Mouse (Mus musculus): ENCODE results near the gene Vamp5. TPM values are rescaled to one million over a fixed set of nuclear protein-coding genes. Genes with fewer than 3 reads are reported as not detected.

Vamp5 gene
- polyA plus RNA-seq, 1 experiment from 2014 or later, result 181 TPM

DNA sequence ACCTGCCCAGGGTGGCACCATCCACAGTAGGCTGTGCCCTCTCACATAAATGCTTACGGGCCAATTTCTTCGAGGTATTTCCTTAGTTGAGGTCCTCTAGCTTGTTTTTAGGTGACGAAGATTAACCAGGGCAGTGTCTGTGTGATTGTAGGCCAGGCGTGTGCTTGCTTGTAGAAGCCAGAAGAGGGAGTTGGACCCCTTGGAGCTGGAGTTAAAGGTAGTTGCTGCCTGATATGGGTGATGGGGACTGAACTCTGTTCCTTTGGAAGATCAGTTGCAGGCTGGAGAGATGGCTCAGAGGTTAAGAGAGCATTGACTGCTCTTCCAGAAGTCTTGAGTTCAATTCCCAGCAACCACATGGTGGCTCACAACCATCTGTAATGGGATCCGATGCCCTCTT is 34.9 kb upstream of the Vamp5 start:
- Histone ChIP-seq H3K4me3 (ENCODE audit: low read depth, low read length) (peak overlapping the region; percentile 79), H3K9ac (ENCODE audit: low read depth, low read length) (peak overlapping the region; percentile 86), H3K4me1 (replicated peaks; ENCODE audit: control insufficient read depth, insufficient read depth, low read length) (peaks cover 30% of the 10 kb centered on the region), H3K27ac (ENCODE audit: low read depth, low read length) (no peak overlapping the region), H3K4me2 (peak overlapping the region; percentile 81), H3K27me3 (replicated peaks; ENCODE audit: control insufficient read depth, insufficient read depth, low read length) (no peaks in the 10 kb centered on the region), H3K36me3 (ENCODE audit: control insufficient read depth, insufficient read depth, low read length) (peaks cover 11% of the 10 kb centered on the region), H3K9me3 (ENCODE audit: control insufficient read depth, low read length) (no peaks in the 10 kb centered on the region)
- DNase-seq (ENCODE audit: low spot score) (no peak), ATAC-seq (replicated peaks; ENCODE audit: low FRiP score) (no peak)
- WGBS, result 74% methylated on average over 5 of the region's 5 CpGs

DNA sequence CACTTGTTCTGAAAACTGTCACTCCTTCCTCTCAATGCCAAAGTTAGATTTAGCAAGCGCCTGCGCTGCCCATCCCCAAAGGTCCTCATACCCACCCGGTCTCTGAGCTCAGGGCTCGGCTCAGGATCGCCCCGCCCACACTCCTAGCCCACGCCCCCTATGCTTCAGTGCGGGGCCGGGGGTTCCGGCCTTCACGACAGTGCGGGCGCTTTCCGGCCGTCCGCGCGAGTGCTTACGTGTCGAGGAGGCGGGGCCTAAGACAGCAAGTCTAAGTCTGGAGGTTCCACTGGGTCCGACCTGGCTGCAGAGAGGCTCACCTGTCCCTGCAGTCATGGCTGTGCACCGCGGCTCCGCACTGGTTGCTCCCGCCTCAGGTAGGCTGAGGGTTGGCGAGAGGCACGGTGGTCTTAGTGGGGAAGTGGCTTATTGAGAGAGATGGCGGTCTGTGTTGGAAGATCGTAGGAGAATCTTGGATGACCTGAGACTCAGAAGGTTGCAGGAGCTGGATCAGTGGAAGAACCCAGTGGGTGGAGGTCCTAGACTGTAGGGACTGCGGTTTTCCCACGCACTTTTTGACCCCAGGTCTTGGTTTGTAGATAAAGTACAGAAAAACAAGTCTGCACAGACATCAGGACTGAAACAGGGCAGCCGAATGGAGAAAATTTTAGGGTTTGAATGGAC is 33.9 kb upstream of the Vamp5 start, which contains the start of gene Ggcx:
Ggcx (plus strand) TSS at position 233 of the 681 bp plus-strand sequence.
- Histone ChIP-seq H3K4me1 (replicated peaks; ENCODE audit: control insufficient read depth, insufficient read depth, low read length) (peaks cover 29% of the 10 kb centered on the region), H3K27ac (ENCODE audit: low read depth, low read length) (0 out of 2 replicates have a peak within 1 kb of the TSS, but pooled peaks have one; percentile 30), H3K4me3 (ENCODE audit: low read depth, low read length) (peak within 1 kb of the TSS; percentile 79), H3K27me3 (replicated peaks; ENCODE audit: control insufficient read depth, insufficient read depth, low read length) (no peaks in the 10 kb centered on the region), H3K4me2 (peak within 1 kb of the TSS; percentile 81), H3K9me3 (ENCODE audit: control insufficient read depth, low read length) (no peaks in the 10 kb centered on the region), H3K9ac (ENCODE audit: low read depth, low read length) (peak within 1 kb of the TSS; percentile 86), H3K36me3 (ENCODE audit: control insufficient read depth, insufficient read depth, low read length) (peaks cover 11% of the 10 kb centered on the region)
- 2% methylated on average over 33 of the region's 33 CpGs for WGBS
- ATAC-seq (replicated peaks; ENCODE audit: low FRiP score) (peak; percentile 90), DNase-seq (ENCODE audit: low spot score) (peak; percentile 97)

GRCm38 (mm10) chr6:72410518-72410917 is 30.2 kb upstream of the Vamp5 start:
- Histone ChIP-seq H3K27me3 (replicated peaks; ENCODE audit: control insufficient read depth, insufficient read depth, low read length) (no peaks in the 10 kb centered on the region), H3K4me1 (replicated peaks; ENCODE audit: control insufficient read depth, insufficient read depth, low read length) (peaks cover 6% of the 10 kb centered on the region), H3K4me2 (no peak overlapping the region), H3K9ac (ENCODE audit: low read depth, low read length) (no peak overlapping the region), H3K4me3 (ENCODE audit: low read depth, low read length) (no peak overlapping the region), H3K9me3 (ENCODE audit: control insufficient read depth, low read length) (no peaks in the 10 kb centered on the region), H3K36me3 (ENCODE audit: control insufficient read depth, insufficient read depth, low read length) (no peaks in the 10 kb centered on the region), H3K27ac (ENCODE audit: low read depth, low read length) (no peak overlapping the region)
- 49% methylated on average over 7 of the region's 7 CpGs for WGBS
- ATAC-seq (replicated peaks; ENCODE audit: low FRiP score) (no peak), DNase-seq (ENCODE audit: low spot score) (no peak)

DNA sequence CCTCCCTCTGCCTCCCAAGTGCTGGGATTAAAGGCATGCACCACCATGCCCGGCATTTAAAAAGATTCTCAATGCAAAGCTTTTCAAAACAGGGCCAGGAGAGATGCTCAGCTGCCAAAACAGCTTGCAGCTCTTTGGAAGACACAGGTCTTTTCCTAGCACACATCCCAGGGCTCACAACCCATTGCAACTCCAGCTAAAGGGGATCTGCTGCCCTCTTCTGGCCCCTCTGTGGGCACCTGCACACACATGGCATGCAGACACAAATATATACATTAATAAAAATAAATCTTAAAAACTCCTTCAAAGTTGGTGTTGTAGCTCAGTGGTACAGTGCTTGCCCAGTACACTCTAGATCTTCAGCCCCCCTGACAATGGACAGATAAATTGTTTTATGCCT is 29.7 kb upstream of the Vamp5 start:
- H3K36me3 ChIP-seq (ENCODE audit: control insufficient read depth, insufficient read depth, low read length), result no peaks in the 10 kb centered on the region
- H3K4me1 ChIP-seq (replicated peaks; ENCODE audit: control insufficient read depth, insufficient read depth, low read length), result peaks cover 3% of the 10 kb centered on the region
- H3K4me2 ChIP-seq, result no peak overlapping the region
- H3K9ac ChIP-seq (ENCODE audit: low read depth, low read length), result no peak overlapping the region
- H3K4me3 ChIP-seq (ENCODE audit: low read depth, low read length), result no peak overlapping the region
- 36% methylated on average over 1 of the region's 1 CpGs for WGBS
- ATAC-seq (replicated peaks; ENCODE audit: low FRiP score) (no peak), DNase-seq (ENCODE audit: low spot score) (no peak)
- H3K9me3 ChIP-seq (ENCODE audit: control insufficient read depth, low read length), result no peaks in the 10 kb centered on the region
- H3K27me3 ChIP-seq (replicated peaks; ENCODE audit: control insufficient read depth, insufficient read depth, low read length), result no peaks in the 10 kb centered on the region
- H3K27ac ChIP-seq (ENCODE audit: low read depth, low read length), result no peak overlapping the region

- Histone ChIP-seq H3K36me3 (ENCODE audit: control insufficient read depth, insufficient read depth, low read length) (no peaks in the 10 kb centered on the region), H3K9ac (ENCODE audit: low read depth, low read length) (no peak overlapping the region), H3K4me2 (no peak overlapping the region), H3K27ac (ENCODE audit: low read depth, low read length) (no peak overlapping the region), H3K27me3 (replicated peaks; ENCODE audit: control insufficient read depth, insufficient read depth, low read length) (no peaks in the 10 kb centered on the region), H3K4me1 (replicated peaks; ENCODE audit: control insufficient read depth, insufficient read depth, low read length) (no peaks in the 10 kb centered on the region), H3K9me3 (ENCODE audit: control insufficient read depth, low read length) (no peaks in the 10 kb centered on the region), H3K4me3 (ENCODE audit: low read depth, low read length) (no peak overlapping the region)
- ATAC-seq (replicated peaks; ENCODE audit: low FRiP score), result no peak
- DNase-seq (ENCODE audit: low spot score), result no peak
- 12% methylated on average over 3 of the region's 3 CpGs for WGBS
Measured at GRCm38 (mm10) chr6:72409567-72409966, 29.3 kb upstream of the Vamp5 start.

DNA sequence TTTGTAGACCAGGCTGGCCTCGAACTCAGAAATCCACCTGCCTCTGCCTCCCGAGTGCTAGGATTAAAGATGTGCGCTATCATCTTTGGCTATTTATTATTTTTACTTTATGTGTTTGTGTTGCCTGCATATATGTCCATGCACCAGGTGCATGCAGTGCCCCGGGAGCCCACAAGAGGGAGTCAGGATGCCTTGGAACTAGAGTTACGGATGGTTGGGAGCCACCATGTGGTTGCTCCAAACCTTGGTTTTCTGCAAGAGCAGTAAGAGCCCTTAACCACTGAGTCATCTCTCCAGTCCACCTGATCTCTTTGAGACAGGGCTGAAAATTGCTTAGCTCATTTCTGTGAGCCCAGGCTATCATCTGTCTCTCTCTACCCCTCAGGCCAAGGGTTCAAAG is 26.9 kb upstream of the Vamp5 start:
- DNase-seq (ENCODE audit: low spot score) (peak; percentile 92), ATAC-seq (replicated peaks; ENCODE audit: low FRiP score) (peak; percentile 66)
- Histone ChIP-seq H3K4me1 (replicated peaks; ENCODE audit: control insufficient read depth, insufficient read depth, low read length) (no peaks in the 10 kb centered on the region), H3K27ac (ENCODE audit: low read depth, low read length) (no peak overlapping the region), H3K9ac (ENCODE audit: low read depth, low read length) (no peak overlapping the region), H3K27me3 (replicated peaks; ENCODE audit: control insufficient read depth, insufficient read depth, low read length) (no peaks in the 10 kb centered on the region), H3K4me3 (ENCODE audit: low read depth, low read length) (no peak overlapping the region), H3K9me3 (ENCODE audit: control insufficient read depth, low read length) (no peaks in the 10 kb centered on the region), H3K4me2 (no peak overlapping the region), H3K36me3 (ENCODE audit: control insufficient read depth, insufficient read depth, low read length) (no peaks in the 10 kb centered on the region)
- 4% methylated on average over 5 of the region's 5 CpGs for WGBS

GRCm38 (mm10) chr6:72405356-72405755 is 25.1 kb upstream of the Vamp5 start:
- WGBS, result 83% methylated on average over 7 of the region's 7 CpGs
- Histone ChIP-seq H3K9me3 (ENCODE audit: control insufficient read depth, low read length) (no peaks in the 10 kb centered on the region), H3K4me2 (no peak overlapping the region), H3K4me3 (ENCODE audit: low read depth, low read length) (no peak overlapping the region), H3K27ac (ENCODE audit: low read depth, low read length) (no peak overlapping the region), H3K9ac (ENCODE audit: low read depth, low read length) (no peak overlapping the region), H3K36me3 (ENCODE audit: control insufficient read depth, insufficient read depth, low read length) (no peaks in the 10 kb centered on the region), H3K4me1 (replicated peaks; ENCODE audit: control insufficient read depth, insufficient read depth, low read length) (no peaks in the 10 kb centered on the region), H3K27me3 (replicated peaks; ENCODE audit: control insufficient read depth, insufficient read depth, low read length) (no peaks in the 10 kb centered on the region)
- ATAC-seq (replicated peaks; ENCODE audit: low FRiP score) (no peak), DNase-seq (ENCODE audit: low spot score) (no peak)

DNA sequence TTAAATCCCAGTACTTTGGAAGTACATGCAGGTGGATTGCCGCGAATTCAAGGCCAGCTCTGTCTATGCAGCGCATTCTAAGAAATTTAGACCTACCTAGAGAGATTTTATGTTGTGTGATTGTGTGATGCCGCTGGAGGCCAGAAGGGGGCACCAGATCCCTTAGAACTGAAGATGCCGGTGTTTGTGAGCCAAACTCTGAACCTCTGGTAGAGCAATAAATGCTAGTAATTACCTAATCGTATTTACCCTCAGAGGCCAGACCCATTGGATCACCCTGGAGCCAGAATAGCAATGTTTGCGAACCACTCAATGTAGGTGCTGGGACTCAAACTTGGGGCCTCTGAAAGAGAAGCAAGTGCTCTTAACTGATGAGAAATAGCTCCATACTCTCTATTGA is 21.6 kb upstream of the Vamp5 start:
- no peaks in the 10 kb centered on the region for H3K27me3 ChIP-seq (replicated peaks; ENCODE audit: control insufficient read depth, insufficient read depth, low read length)
- no peaks in the 10 kb centered on the region for H3K36me3 ChIP-seq (ENCODE audit: control insufficient read depth, insufficient read depth, low read length)
- 20% methylated on average over 7 of the region's 7 CpGs for WGBS
- no peak overlapping the region for H3K9ac ChIP-seq (ENCODE audit: low read depth, low read length)
- no peak overlapping the region for H3K27ac ChIP-seq (ENCODE audit: low read depth, low read length)
- H3K4me3 ChIP-seq (ENCODE audit: low read depth, low read length), result no peak overlapping the region
- peaks cover 8% of the 10 kb centered on the region for H3K4me1 ChIP-seq (replicated peaks; ENCODE audit: control insufficient read depth, insufficient read depth, low read length)
- H3K4me2 ChIP-seq, result no peak overlapping the region
- no peaks in the 10 kb centered on the region for H3K9me3 ChIP-seq (ENCODE audit: control insufficient read depth, low read length)
- DNase-seq (ENCODE audit: low spot score) (no peak), ATAC-seq (replicated peaks; ENCODE audit: low FRiP score) (no peak)

GRCm38 (mm10) chr6:72399967-72400366 is 19.7 kb upstream of the Vamp5 start:
- Histone ChIP-seq H3K4me1 (replicated peaks; ENCODE audit: control insufficient read depth, insufficient read depth, low read length) (peaks cover 8% of the 10 kb centered on the region), H3K27ac (ENCODE audit: low read depth, low read length) (no peak overlapping the region), H3K4me3 (ENCODE audit: low read depth, low read length) (no peak overlapping the region), H3K36me3 (ENCODE audit: control insufficient read depth, insufficient read depth, low read length) (no peaks in the 10 kb centered on the region), H3K9ac (ENCODE audit: low read depth, low read length) (no peak overlapping the region), H3K9me3 (ENCODE audit: control insufficient read depth, low read length) (no peaks in the 10 kb centered on the region), H3K27me3 (replicated peaks; ENCODE audit: control insufficient read depth, insufficient read depth, low read length) (no peaks in the 10 kb centered on the region), H3K4me2 (no peak overlapping the region)
- ATAC-seq (replicated peaks; ENCODE audit: low FRiP score) (no peak), DNase-seq (ENCODE audit: low spot score) (no peak)
- 70% methylated on average over 2 of the region's 2 CpGs for WGBS

Measured in liver, embryonic 11.5 days (tissue).